Mouse (Mus musculus): Measurements from ENCODE around the gene Hoxa9.

GRCm38 (mm10) chr6:52274576-52274975 is 43.7 kb upstream of the Hoxa9 start:
- TF ChIP-seq CTCF (IDR thresholded peaks at IDR 0.05; ENCODE audit: low read depth) (no peak), EP300 (IDR thresholded peaks at IDR 0.05; ENCODE audit: low read depth) (no peak)

Measured in heart, postnatal 0 days (tissue).